Mouse (Mus musculus) CH12.LX (cell line): ENCODE results near the gene Prr5l.

ENCODE experiments used
- BHLHE40 ChIP-seq: IDR thresholded peaks from 2 replicates; pipeline ENCODE4 v1.6.1; 2011; ENCODE audit warnings: mild to moderate bottlenecking, low read depth, low read length, improper control_type of control experiment
- CTCF ChIP-seq, 2 experiments: IDR thresholded peaks in 1 of 2; conservative IDR thresholded peaks in 1 of 2; 2 replicates each; pipeline ENCODE4 v1.5.1; 2011 to 2012; ENCODE audit warnings: low read depth in 2 of 2, low read length in 2 of 2, improper control_type of control experiment in 1 of 2, inconsistent platforms in 1 of 2, mild to moderate bottlenecking in 1 of 2, moderate library complexity in 1 of 2
- MAX ChIP-seq: IDR thresholded peaks from 2 replicates; pipeline ENCODE4 v1.6.1; 2011; ENCODE audit warnings: low read length, improper control_type of control experiment
- MEF2A ChIP-seq: IDR thresholded peaks from 2 replicates; pipeline ENCODE4 v1.6.1; 2014; ENCODE audit warnings: low read depth, mild to moderate bottlenecking, inconsistent platforms, low read length, improper control_type of control experiment, borderline replicate concordance
- NELFE ChIP-seq: IDR thresholded peaks from 2 replicates; pipeline ENCODE4 v1.6.1; 2011; ENCODE audit warnings: low read depth, low read length, improper control_type of control experiment
- POLR2A ChIP-seq: IDR thresholded peaks from 2 replicates; pipeline ENCODE4 v1.6.1; 2011; ENCODE audit warnings: low read depth, mild to moderate bottlenecking, improper control_type of control experiment, low read length
- USF2 ChIP-seq: conservative IDR thresholded peaks from 2 replicates; pipeline ENCODE4 v1.6.1; 2011; ENCODE audit warnings: low read depth, low read length, improper control_type of control experiment
- ZKSCAN1 ChIP-seq: IDR thresholded peaks from 2 replicates; pipeline ENCODE4 v1.6.1; 2012; ENCODE audit warnings: low read depth, inconsistent platforms, low read length, improper control_type of control experiment, borderline replicate concordance

GRCm38 (mm10) chr2:101896425-101897204 is 13.8 kb upstream of the Prr5l start:
- TF ChIP-seq CTCF (conservative IDR thresholded peaks at IDR 0.05 in 1 of 2, IDR thresholded peaks at IDR 0.05 in 1 of 2; ENCODE audit: low read depth in 2 of 2, low read length in 2 of 2) (no peak), BHLHE40 (no peak), ZKSCAN1 (no peak), MAX (no peak), NELFE (no peak), MEF2A (no peak), USF2 (no peak), POLR2A (no peak)
